ENCODE assay signal across 8 mouse cellular contexts in genomic region chr9:55512027-55512543, GRCm38 (mm10). TPM values are rescaled to one million over a fixed set of nuclear protein-coding genes. Genes with fewer than 3 reads are reported as not detected.
DNase-seq lines count a peak whose midpoint lies in the region; ATAC-seq lines count a peak whose summit lies in the region.

Etfa (minus strand) TSS chr9:55512243.

- peak within 1 kb of the TSS; percentile 96 for H3K27ac ChIP-seq in heart, embryonic 10.5 days
- peak within 1 kb of the TSS; percentile 95 for H3K27ac ChIP-seq in kidney, embryonic 15.5 days

- H3K4me1 ChIP-seq in heart, embryonic 10.5 days = peaks cover 5% of the 10 kb centered on the region; the same call in 1 of the 2 replicates
- H3K4me1 ChIP-seq in kidney, embryonic 15.5 days = peaks cover 11% of the 10 kb centered on the region

- H3K27me3 ChIP-seq in heart, embryonic 10.5 days (ENCODE audit: insufficient read depth, poor library complexity, severe bottlenecking) = peaks cover 18% of the 10 kb centered on the region
- H3K27me3 ChIP-seq in kidney, embryonic 15.5 days = peaks cover 27% of the 10 kb centered on the region

- no peaks in the 10 kb centered on the region for H3K9me3 ChIP-seq in heart, embryonic 10.5 days
- H3K9me3 ChIP-seq in kidney, embryonic 15.5 days (replicated peaks) = no peaks in the 10 kb centered on the region

- peak within 1 kb of the TSS; percentile 91 for H3K9ac ChIP-seq in kidney, embryonic 15.5 days

- peak; percentile 91 to 92 for DNase-seq in B cell, adult 2 months
- DNase-seq in brain, adult 2 months (ENCODE audit: low read depth, low spot score) = peak; percentile 97
- peak; percentile 98 for DNase-seq in heart, embryonic 10.5 days (ENCODE audit: low spot score)
- DNase-seq in liver = peak; percentile 96
- DNase-seq in spleen, postnatal 4 days (ENCODE audit: low spot score in 2 of 2) = peak; percentile 95 to 97

- H3K36me3 ChIP-seq in heart, embryonic 10.5 days = no peaks in the 10 kb centered on the region
- H3K36me3 ChIP-seq in kidney, embryonic 15.5 days = no peaks in the 10 kb centered on the region

- H3K4me2 ChIP-seq in kidney, embryonic 15.5 days = peak within 1 kb of the TSS; percentile 88

- WGBS in heart, embryonic 10.5 days = under 1% methylated on average over 47 of the region's 47 CpGs
- under 1% methylated on average over 47 of the region's 47 CpGs for WGBS in kidney, embryonic 15.5 days

- H3K4me3 ChIP-seq in heart, embryonic 10.5 days = peak within 1 kb of the TSS; percentile 94
- H3K4me3 ChIP-seq in kidney, embryonic 15.5 days (replicated peaks) = peak within 1 kb of the TSS; percentile 86

- peak; percentile 98 for ATAC-seq in erythroblast, adult 5-6 weeks (replicated peaks; ENCODE audit: low FRiP score, poor library complexity, severe bottlenecking)
- peak; percentile 100 for ATAC-seq in kidney, embryonic 15.5 days (replicated peaks; ENCODE audit: low FRiP score)
- peak; percentile 98 for ATAC-seq in monocyte, adult 5-6 weeks (replicated peaks; ENCODE audit: insufficient number of reproducible peaks, low FRiP score, low TSS enrichment, poor library complexity, severe bottlenecking)

RNA-seq across cellular contexts. Expression of gene Etfa, which starts in this region (rescaled TPM):
- total RNA-seq in erythroblast, adult 5-6 weeks (2015; ENCODE audit: low replicate concordance) = 37.2 and 39.2 TPM in 2 replicates
- 14.1 and 32.3 TPM in 2 replicates for total RNA-seq in erythroblast, adult 5-6 weeks (2017; ENCODE audit: low replicate concordance)
- polyA plus RNA-seq in heart, embryonic 10.5 days (2016; fragmentation: Nextera tagmentation; extraction: Ambion mirVana) = 252 and 322 TPM in 2 replicates
- 199 and 218 TPM in 2 replicates for polyA plus RNA-seq in kidney, embryonic 15.5 days (2015; fragmentation: Nextera tagmentation; extraction: Ambion mirVana)
- 41.8 to 63.2 TPM (median 48.1 TPM) in 3 replicates for total RNA-seq in monocyte, adult 5-6 weeks (2017)

Comparison
In these comparisons a context has a peak if more than half of its experiments do, and no peak if none do; other contexts are left out.
1. Peak in every context shown above with its lines: DNase-seq, ATAC-seq, H3K4me3 ChIP-seq and H3K27ac ChIP-seq.